Mouse (Mus musculus) gastrocnemius, adult 8-10 months (tissue): Measurements from ENCODE around the gene Cnnm2. TPM values are rescaled to one million over a fixed set of nuclear protein-coding genes. Genes with fewer than 3 reads are reported as not detected.

Source experiments
- DNase-seq, 2 experiments: peaks; one replicate each; pipeline ENCODE4 v3.0.0; 2022; ENCODE audit warnings: low spot score in 2 of 2
- total RNA-seq, 4 experiments: library from RNA; stranded (reverse); gene quantifications; 2 replicates each; pipeline ENCODE4 v1.2.4; 2022

The Cnnm2 gene
- total RNA-seq, 4 experiments from 2014 or later: 2.7 to 3.7 (median 3.2) TPM

GRCm38 (mm10) chr19:46792480-46792879 is 31.1 kb downstream of the Cnnm2 start:
- DNase-seq: no peak

- DNase-seq: no peak
Measured at GRCm38 (mm10) chr19:46794181-46794580, 32.8 kb downstream of the Cnnm2 start.

- no peak for DNase-seq
Measured at GRCm38 (mm10) chr19:46799903-46800583, 38.6 kb downstream of the Cnnm2 start.

GRCm38 (mm10) chr19:46801492-46801891 is 40.1 kb downstream of the Cnnm2 start:
- no peak for DNase-seq

GRCm38 (mm10) chr19:46802306-46802705 is 40.9 kb downstream of the Cnnm2 start:
- DNase-seq: no peak

- DNase-seq: no peak
Measured at GRCm38 (mm10) chr19:46803732-46804131, 42.3 kb downstream of the Cnnm2 start.

GRCm38 (mm10) chr19:46804751-46805150 is 43.4 kb downstream of the Cnnm2 start:
- no peak for DNase-seq

- DNase-seq: no peak
Measured at GRCm38 (mm10) chr19:46805933-46806688, 44.7 kb downstream of the Cnnm2 start.

- DNase-seq: no peak
Measured at GRCm38 (mm10) chr19:46808261-46808660, 46.9 kb downstream of the Cnnm2 start.

- no peak for DNase-seq
Measured at GRCm38 (mm10) chr19:46809031-46809430, 47.6 kb downstream of the Cnnm2 start.

GRCm38 (mm10) chr19:46819276-46819675 is 57.9 kb downstream of the Cnnm2 start:
- no peak for DNase-seq

- DNase-seq: no peak
Measured at GRCm38 (mm10) chr19:46822491-46822890, 61.1 kb downstream of the Cnnm2 start.

GRCm38 (mm10) chr19:46823759-46824158 is 62.4 kb downstream of the Cnnm2 start:
- DNase-seq: no peak

GRCm38 (mm10) chr19:46824867-46825266 is 63.5 kb downstream of the Cnnm2 start:
- DNase-seq: no peak

- no peak for DNase-seq
Measured at GRCm38 (mm10) chr19:46827654-46828165, 66.3 kb downstream of the Cnnm2 start.

- DNase-seq: no peak
Measured at GRCm38 (mm10) chr19:46828961-46829360, 67.6 kb downstream of the Cnnm2 start.

GRCm38 (mm10) chr19:46831381-46831780 is 70.0 kb downstream of the Cnnm2 start:
- no peak for DNase-seq

- DNase-seq: no peak
Measured at GRCm38 (mm10) chr19:46834301-46834700, 72.9 kb downstream of the Cnnm2 start.

GRCm38 (mm10) chr19:46835339-46835738 is 73.9 kb downstream of the Cnnm2 start:
- no peak for DNase-seq

GRCm38 (mm10) chr19:46836085-46836484 is 74.7 kb downstream of the Cnnm2 start:
- no peak for DNase-seq

- no peak for DNase-seq
Measured at GRCm38 (mm10) chr19:46837290-46838079, 76.1 kb downstream of the Cnnm2 start.

GRCm38 (mm10) chr19:46841016-46841415 is 79.6 kb downstream of the Cnnm2 start:
- DNase-seq: no peak
